Mouse (Mus musculus): Measurements from ENCODE around the gene Hoxa2. TPM values are rescaled to one million over a fixed set of nuclear protein-coding genes. Genes with fewer than 3 reads are reported as not detected.

The Hoxa2 gene
- total and polyA plus RNA-seq, 3 experiments = not detected

- Histone ChIP-seq H3K36me3 (ENCODE audit: control insufficient read depth in 1 of 2, insufficient read depth in 2 of 2, low read length in 2 of 2) (no peaks in the 10 kb centered on the region), H3K9ac (ENCODE audit: control insufficient read depth, low read depth, low read length, poor library complexity, severe bottlenecking) (no peak overlapping the region), H3K79me2 (ENCODE audit: control insufficient read depth, insufficient read depth, low read length, poor library complexity) (no peaks in the 10 kb centered on the region), H3K27me3 (ENCODE audit: control insufficient read depth in 1 of 2, insufficient read depth in 2 of 2, low read length in 2 of 2) (no peaks in the 10 kb centered on the region), H3K4me3 (ENCODE audit: control insufficient read depth in 1 of 2, insufficient read depth in 1 of 2, low read depth in 2 of 2, low read length in 2 of 2) (no peak overlapping the region), H3K4me1 (ENCODE audit: control insufficient read depth in 1 of 2, insufficient read depth in 2 of 2, low read length in 2 of 2) (no peaks in the 10 kb centered on the region), H3K27ac (ENCODE audit: control insufficient read depth, low read depth, low read length) (no peak overlapping the region), H3K9me3 (replicated peaks; ENCODE audit: insufficient read depth, low read length) (no peaks in the 10 kb centered on the region)
- no peak for DNase-seq (ENCODE audit: low read depth, low spot score)
- TF ChIP-seq JUND (IDR thresholded peaks at IDR 0.05; ENCODE audit: low read depth, low read length) (no peak), POLR2A (IDR thresholded peaks at IDR 0.05; ENCODE audit: control insufficient read depth in 1 of 2, insufficient read depth in 1 of 2, low read depth in 1 of 2, low read length in 2 of 2, poor library complexity in 1 of 2) (no peak), MEF2A (IDR thresholded peaks at IDR 0.05; ENCODE audit: extremely low read depth, insufficient replicate concordance, low read depth, low read length, poor library complexity, severe bottlenecking) (no peak), POLR2AphosphoS2 (IDR thresholded peaks at IDR 0.05; ENCODE audit: low read length) (no peak), MYB (IDR thresholded peaks at IDR 0.05; ENCODE audit: low read depth, low read length) (no peak), ETS1 (IDR thresholded peaks at IDR 0.05; ENCODE audit: low read depth, low read length) (no peak), CTCF (IDR thresholded peaks at IDR 0.05 in 2 of 3, conservative IDR thresholded peaks at IDR 0.05 in 1 of 3; ENCODE audit: control insufficient read depth in 1 of 3, insufficient read depth in 1 of 3, low read depth in 2 of 3, low read length in 3 of 3, poor library complexity in 1 of 3, severe bottlenecking in 1 of 3) (no peak), ZMIZ1 (IDR thresholded peaks at IDR 0.05; ENCODE audit: low read depth, low read length) (no peak), MYC (IDR thresholded peaks at IDR 0.05; ENCODE audit: low read depth, low read length) (no peak), MAX (IDR thresholded peaks at IDR 0.05; ENCODE audit: low read length) (no peak), POLR2AphosphoS5 (IDR thresholded peaks at IDR 0.05; ENCODE audit: borderline replicate concordance, low read depth, low read length) (no peak), MAZ (IDR thresholded peaks at IDR 0.05; ENCODE audit: low read depth, low read length) (no peak), GATA1 (IDR thresholded peaks at IDR 0.05; ENCODE audit: low read depth, low read length) (no peak), CHD2 (IDR thresholded peaks at IDR 0.05; ENCODE audit: low read length) (no peak), NRF1 (IDR thresholded peaks at IDR 0.05; ENCODE audit: insufficient read depth, low read depth, low read length, poor library complexity, severe bottlenecking) (no peak), NELFE (IDR thresholded peaks at IDR 0.05; ENCODE audit: low read depth, low read length) (no peak), ZKSCAN1 (IDR thresholded peaks at IDR 0.05; ENCODE audit: low read depth, low read length) (no peak), ZNF384 (IDR thresholded peaks at IDR 0.05; ENCODE audit: low read depth, low read length) (no peak)
Measured at GRCm38 (mm10) chr6:52182030-52182429, 17.4 kb upstream of the Hoxa2 start.

- H3K27me3 ChIP-seq (ENCODE audit: control insufficient read depth in 1 of 2, insufficient read depth in 2 of 2, low read length in 2 of 2) = no peaks in the 10 kb centered on the region
- no peak overlapping the region for H3K4me3 ChIP-seq (ENCODE audit: control insufficient read depth in 1 of 2, insufficient read depth in 1 of 2, low read depth in 2 of 2, low read length in 2 of 2)
- DNase-seq (ENCODE audit: low read depth, low spot score) = no peak
- no peak overlapping the region for H3K27ac ChIP-seq (ENCODE audit: control insufficient read depth, low read depth, low read length)
- H3K79me2 ChIP-seq (ENCODE audit: control insufficient read depth, insufficient read depth, low read length, poor library complexity) = no peaks in the 10 kb centered on the region
- no peaks in the 10 kb centered on the region for H3K4me1 ChIP-seq (ENCODE audit: control insufficient read depth in 1 of 2, insufficient read depth in 2 of 2, low read length in 2 of 2)
- H3K9me3 ChIP-seq (replicated peaks; ENCODE audit: insufficient read depth, low read length) = no peaks in the 10 kb centered on the region
- TF ChIP-seq KAT2A (conservative IDR thresholded peaks at IDR 0.05; ENCODE audit: low read depth, low read length) (no peak), SMC3 (IDR thresholded peaks at IDR 0.05; ENCODE audit: low read depth, low read length) (no peak), GATA1 (IDR thresholded peaks at IDR 0.05; ENCODE audit: low read depth, low read length) (no peak), MAX (IDR thresholded peaks at IDR 0.05; ENCODE audit: low read length) (no peak), JUND (IDR thresholded peaks at IDR 0.05; ENCODE audit: low read depth, low read length) (no peak), ZMIZ1 (IDR thresholded peaks at IDR 0.05; ENCODE audit: low read depth, low read length) (no peak), HCFC1 (IDR thresholded peaks at IDR 0.05; ENCODE audit: low read depth, low read length) (no peak), CHD2 (IDR thresholded peaks at IDR 0.05; ENCODE audit: low read length) (no peak), ZNF384 (IDR thresholded peaks at IDR 0.05; ENCODE audit: low read depth, low read length) (no peak), USF1 (IDR thresholded peaks at IDR 0.05; ENCODE audit: low read depth, low read length) (no peak), ZKSCAN1 (IDR thresholded peaks at IDR 0.05; ENCODE audit: low read depth, low read length) (no peak)
- H3K36me3 ChIP-seq (ENCODE audit: control insufficient read depth in 1 of 2, insufficient read depth in 2 of 2, low read length in 2 of 2) = no peaks in the 10 kb centered on the region
- no peak overlapping the region for H3K9ac ChIP-seq (ENCODE audit: control insufficient read depth, low read depth, low read length, poor library complexity, severe bottlenecking)
Measured at GRCm38 (mm10) chr6:52180726-52181125, 16.1 kb upstream of the Hoxa2 start.

Data from MEL (cell line).